Mouse (Mus musculus) retina, postnatal 7 days (tissue): ENCODE measurements around the gene Asic2.

Experiments
- DNase-seq: peaks from one replicate; pipeline ENCODE4 v3.0.0-alpha.2; 2012; ENCODE audit warnings: low read depth, low spot score

The Asic2 gene

GRCm38 (mm10) chr11:81964561-81964960 lies 3.7 kb downstream of the Asic2 start:
- no peak for DNase-seq

- DNase-seq = no peak
Measured at GRCm38 (mm10) chr11:81954398-81954797, 13.9 kb downstream of the Asic2 start.

- no peak for DNase-seq
Measured at GRCm38 (mm10) chr11:81948021-81948420, 20.2 kb downstream of the Asic2 start.

GRCm38 (mm10) chr11:81942167-81942566 lies 26.1 kb downstream of the Asic2 start:
- no peak for DNase-seq

- no peak for DNase-seq
Measured at GRCm38 (mm10) chr11:81940988-81941387, 27.3 kb downstream of the Asic2 start.

GRCm38 (mm10) chr11:81937516-81937915 lies 30.7 kb downstream of the Asic2 start:
- no peak for DNase-seq

GRCm38 (mm10) chr11:81926393-81926792 lies 41.9 kb downstream of the Asic2 start:
- peak; percentile 71 for DNase-seq

- no peak for DNase-seq
Measured at GRCm38 (mm10) chr11:81923626-81924025, 44.6 kb downstream of the Asic2 start.

GRCm38 (mm10) chr11:81923096-81923495 lies 45.2 kb downstream of the Asic2 start:
- no peak for DNase-seq

GRCm38 (mm10) chr11:81915501-81915900 lies 52.8 kb downstream of the Asic2 start:
- DNase-seq = no peak

GRCm38 (mm10) chr11:81913071-81913470 lies 55.2 kb downstream of the Asic2 start:
- DNase-seq = no peak

- DNase-seq = no peak
Measured at GRCm38 (mm10) chr11:81909397-81909894, 58.8 kb downstream of the Asic2 start.

- DNase-seq = no peak
Measured at GRCm38 (mm10) chr11:81908760-81909159, 59.5 kb downstream of the Asic2 start.

GRCm38 (mm10) chr11:81902318-81902717 lies 65.9 kb downstream of the Asic2 start:
- DNase-seq = no peak

- DNase-seq = no peak
Measured at GRCm38 (mm10) chr11:81897547-81898354, 70.5 kb downstream of the Asic2 start.

- no peak for DNase-seq
Measured at GRCm38 (mm10) chr11:81896511-81896910, 71.7 kb downstream of the Asic2 start.

GRCm38 (mm10) chr11:81871506-81872213 lies 96.6 kb downstream of the Asic2 start:
- no peak for DNase-seq

GRCm38 (mm10) chr11:81865661-81866382 lies 102.4 kb downstream of the Asic2 start:
- DNase-seq = no peak

GRCm38 (mm10) chr11:81860250-81860972 lies 107.8 kb downstream of the Asic2 start, which contains the start of gene 5530401A14Rik:
TSS of gene 5530401A14Rik (plus strand) at chr11:81860673.
- DNase-seq = peak; percentile 17

GRCm38 (mm10) chr11:81847773-81848490 lies 120.3 kb downstream of the Asic2 start:
- no peak for DNase-seq

GRCm38 (mm10) chr11:81845686-81846036 lies 122.6 kb downstream of the Asic2 start:
- DNase-seq = no peak
